Mouse (Mus musculus): ENCODE measurements around the gene Eif3a. TPM values are rescaled to one million over a fixed set of nuclear protein-coding genes. Genes with fewer than 3 reads are reported as not detected.
A peak's percentile ranks its signal among the peaks of the same experiment; 100 is the strongest.

Eif3a gene
- polyA plus RNA-seq, 1 experiment from 2014 or later: 137 TPM

GRCm38 (mm10) chr19:60756192-60757098, 34.0 kb downstream of the Eif3a start:
- Histone ChIP-seq H3K4me2 (peak overlapping the region; percentile 100), H3K27ac (peak overlapping the region; percentile 85), H3K36me3 (replicated peaks) (peaks cover 10% of the 10 kb centered on the region), H3K4me1 (peaks cover 18% of the 10 kb centered on the region), H3K9me3 (no peaks in the 10 kb centered on the region), H3K27me3 (peaks cover 25% of the 10 kb centered on the region), H3K4me3 (replicated peaks) (peak overlapping the region; percentile 77), H3K9ac (peak overlapping the region; percentile 77)
- WGBS: 1% methylated on average over 82 of the region's 115 CpGs
- ATAC-seq (ENCODE audit: low FRiP score): peak; percentile 79

GRCm38 (mm10) chr19:60755438-60756191, 34.8 kb downstream of the Eif3a start, which contains the start of gene Nanos1:
Gene Nanos1 (plus strand): TSS chr19:60755987.
- 0% methylated on average over 53 of the region's 58 CpGs for WGBS
- H3K36me3 ChIP-seq (replicated peaks): peaks cover 7% of the 10 kb centered on the region

GRCm38 (mm10) chr19:60747801-60748200, 42.7 kb downstream of the Eif3a start:
- H3K9ac ChIP-seq: no peak overlapping the region
- no peaks in the 10 kb centered on the region for H3K4me1 ChIP-seq
- no peak overlapping the region for H3K4me2 ChIP-seq
- H3K4me3 ChIP-seq (replicated peaks): no peak overlapping the region
- H3K9me3 ChIP-seq: no peaks in the 10 kb centered on the region
- no peaks in the 10 kb centered on the region for H3K27me3 ChIP-seq
- no peak overlapping the region for H3K27ac ChIP-seq
- 83% methylated on average over 1 of the region's 1 CpGs for WGBS
- no peak for ATAC-seq (ENCODE audit: low FRiP score)
- no peaks in the 10 kb centered on the region for H3K36me3 ChIP-seq (replicated peaks)

More at GRCm38 (mm10) chr19:60755438-60756191, 34.8 kb downstream of the Eif3a start, which contains the start of gene Nanos1:
- peak within 1 kb of the TSS; percentile 85 for H3K27ac ChIP-seq
- peaks cover 25% of the 10 kb centered on the region for H3K27me3 ChIP-seq
- H3K4me3 ChIP-seq (replicated peaks): peak within 1 kb of the TSS; percentile 77
- H3K9me3 ChIP-seq: no peaks in the 10 kb centered on the region
- peak; percentile 96 for ATAC-seq (ENCODE audit: low FRiP score)
- peak within 1 kb of the TSS; percentile 77 for H3K9ac ChIP-seq
- peaks cover 18% of the 10 kb centered on the region for H3K4me1 ChIP-seq
- peak within 1 kb of the TSS; percentile 100 for H3K4me2 ChIP-seq

GRCm38 (mm10) chr19:60743767-60744547, 46.5 kb downstream of the Eif3a start:
- Histone ChIP-seq H3K4me2 (no peak overlapping the region), H3K4me3 (replicated peaks) (no peak overlapping the region), H3K9ac (no peak overlapping the region), H3K9me3 (no peaks in the 10 kb centered on the region), H3K36me3 (replicated peaks) (no peaks in the 10 kb centered on the region), H3K4me1 (no peaks in the 10 kb centered on the region), H3K27me3 (no peaks in the 10 kb centered on the region), H3K27ac (no peak overlapping the region)
- 79% methylated on average over 5 of the region's 5 CpGs for WGBS
- no peak for ATAC-seq (ENCODE audit: low FRiP score)

GRCm38 (mm10) chr19:60740560-60740959, 49.9 kb downstream of the Eif3a start:
- no peak overlapping the region for H3K27ac ChIP-seq
- H3K36me3 ChIP-seq (replicated peaks): no peaks in the 10 kb centered on the region
- H3K4me3 ChIP-seq (replicated peaks): no peak overlapping the region
- no peak overlapping the region for H3K9ac ChIP-seq
- H3K4me2 ChIP-seq: no peak overlapping the region
- no peaks in the 10 kb centered on the region for H3K4me1 ChIP-seq
- WGBS: 63% methylated on average over 1 of the region's 1 CpGs
- no peaks in the 10 kb centered on the region for H3K27me3 ChIP-seq
- ATAC-seq (ENCODE audit: low FRiP score): no peak
- H3K9me3 ChIP-seq: no peaks in the 10 kb centered on the region

- H3K27me3 ChIP-seq: no peaks in the 10 kb centered on the region
Measured at GRCm38 (mm10) chr19:60731966-60732365, 58.5 kb downstream of the Eif3a start.

GRCm38 (mm10) chr19:60731299-60731698, 59.2 kb downstream of the Eif3a start:
- H3K4me3 ChIP-seq (replicated peaks): no peak overlapping the region
- no peak overlapping the region for H3K27ac ChIP-seq
- no peak overlapping the region for H3K9ac ChIP-seq
- H3K9me3 ChIP-seq: no peaks in the 10 kb centered on the region
- 68% methylated on average over 1 of the region's 1 CpGs for WGBS
- no peaks in the 10 kb centered on the region for H3K4me1 ChIP-seq
- no peaks in the 10 kb centered on the region for H3K27me3 ChIP-seq
- no peaks in the 10 kb centered on the region for H3K36me3 ChIP-seq (replicated peaks)
- no peak overlapping the region for H3K4me2 ChIP-seq
- no peak for ATAC-seq (ENCODE audit: low FRiP score)

More at GRCm38 (mm10) chr19:60731966-60732365, 58.5 kb downstream of the Eif3a start:
- no peak overlapping the region for H3K4me2 ChIP-seq
- no peak overlapping the region for H3K4me3 ChIP-seq (replicated peaks)
- no peak overlapping the region for H3K9ac ChIP-seq
- no peaks in the 10 kb centered on the region for H3K36me3 ChIP-seq (replicated peaks)
- ATAC-seq (ENCODE audit: low FRiP score): no peak
- no peak overlapping the region for H3K27ac ChIP-seq
- WGBS: 67% methylated on average over 1 of the region's 1 CpGs
- H3K4me1 ChIP-seq: no peaks in the 10 kb centered on the region
- H3K9me3 ChIP-seq: no peaks in the 10 kb centered on the region

GRCm38 (mm10) chr19:60730281-60730852, 60.1 kb downstream of the Eif3a start:
- H3K36me3 ChIP-seq (replicated peaks): no peaks in the 10 kb centered on the region
- no peak for ATAC-seq (ENCODE audit: low FRiP score)
- H3K27me3 ChIP-seq: no peaks in the 10 kb centered on the region
- no peak overlapping the region for H3K9ac ChIP-seq
- no peak overlapping the region for H3K27ac ChIP-seq
- no peak overlapping the region for H3K4me3 ChIP-seq (replicated peaks)
- H3K4me2 ChIP-seq: no peak overlapping the region
- no peaks in the 10 kb centered on the region for H3K4me1 ChIP-seq
- WGBS: 50% methylated on average over 2 of the region's 2 CpGs
- H3K9me3 ChIP-seq: no peaks in the 10 kb centered on the region

DNA sequence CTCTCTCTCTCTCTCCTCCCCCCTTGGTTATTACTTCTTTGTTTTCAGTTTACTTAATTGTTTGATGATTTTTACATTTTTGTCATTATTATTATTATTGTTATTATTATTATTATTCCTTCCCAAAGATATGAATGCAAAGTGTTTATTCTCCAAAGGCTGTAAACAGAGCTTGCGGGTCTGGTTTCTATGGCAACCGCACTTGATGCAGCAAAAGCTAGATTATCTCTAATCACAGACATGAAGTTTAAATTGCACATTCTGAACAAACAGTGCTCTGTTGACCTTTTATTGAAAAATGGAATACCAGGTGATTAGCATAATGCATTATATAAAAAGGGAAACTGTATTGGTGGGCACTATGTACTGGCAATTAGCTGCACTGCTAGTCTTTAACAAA, 74.1 kb downstream of the Eif3a start:
- H3K4me3 ChIP-seq (replicated peaks): no peak overlapping the region
- no peak for ATAC-seq (ENCODE audit: low FRiP score)
- no peak overlapping the region for H3K4me2 ChIP-seq
- no peaks in the 10 kb centered on the region for H3K36me3 ChIP-seq (replicated peaks)
- no peaks in the 10 kb centered on the region for H3K9me3 ChIP-seq
- H3K4me1 ChIP-seq: no peaks in the 10 kb centered on the region
- H3K9ac ChIP-seq: no peak overlapping the region
- no peak overlapping the region for H3K27ac ChIP-seq
- WGBS: 74% methylated on average over 2 of the region's 2 CpGs
- H3K27me3 ChIP-seq: no peaks in the 10 kb centered on the region

DNA sequence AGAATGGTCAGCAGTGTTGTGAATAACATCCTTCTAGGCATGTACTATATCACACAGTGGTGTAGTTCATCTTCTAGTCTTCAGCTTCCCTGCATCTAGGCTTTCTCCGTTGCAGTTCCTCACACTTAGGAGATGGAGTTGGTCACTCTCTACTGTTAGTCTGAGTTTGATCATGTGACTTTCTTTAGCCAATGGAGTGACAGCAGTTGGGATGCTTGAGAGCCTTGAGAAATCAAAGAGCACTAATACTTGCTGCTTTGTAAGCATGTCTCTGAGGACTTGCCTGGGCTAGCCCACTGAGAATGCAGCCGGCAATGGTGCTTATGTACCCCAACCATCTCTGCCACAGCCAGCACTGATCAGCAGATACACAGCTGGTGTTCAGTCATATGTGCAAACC, 77.9 kb downstream of the Eif3a start:
- Histone ChIP-seq H3K36me3 (replicated peaks) (no peaks in the 10 kb centered on the region), H3K27me3 (no peaks in the 10 kb centered on the region), H3K4me1 (no peaks in the 10 kb centered on the region), H3K4me2 (no peak overlapping the region), H3K9me3 (no peaks in the 10 kb centered on the region), H3K9ac (no peak overlapping the region), H3K27ac (no peak overlapping the region), H3K4me3 (replicated peaks) (no peak overlapping the region)
- no peak for ATAC-seq (ENCODE audit: low FRiP score)
- WGBS: 83% methylated on average over 2 of the region's 2 CpGs

Data from forebrain, embryonic 12.5 days (tissue).